Mouse (Mus musculus): ENCODE data around the gene H2-Q6. TPM values are rescaled to one million over a fixed set of nuclear protein-coding genes. Genes with fewer than 3 reads are reported as not detected.
"Not testable (repeated sequence)": the region's sequence is repeated elsewhere in the genome, so short reads cannot be mapped to it uniquely, and the experiment has no call there.

H2-Q6 gene
- total RNA-seq (2015; ENCODE audit: low replicate concordance) (5.6 and 8.5 TPM in 2 replicates), total RNA-seq (2017; ENCODE audit: low replicate concordance) (5.9 and 7.7 TPM in 2 replicates)

DNA sequence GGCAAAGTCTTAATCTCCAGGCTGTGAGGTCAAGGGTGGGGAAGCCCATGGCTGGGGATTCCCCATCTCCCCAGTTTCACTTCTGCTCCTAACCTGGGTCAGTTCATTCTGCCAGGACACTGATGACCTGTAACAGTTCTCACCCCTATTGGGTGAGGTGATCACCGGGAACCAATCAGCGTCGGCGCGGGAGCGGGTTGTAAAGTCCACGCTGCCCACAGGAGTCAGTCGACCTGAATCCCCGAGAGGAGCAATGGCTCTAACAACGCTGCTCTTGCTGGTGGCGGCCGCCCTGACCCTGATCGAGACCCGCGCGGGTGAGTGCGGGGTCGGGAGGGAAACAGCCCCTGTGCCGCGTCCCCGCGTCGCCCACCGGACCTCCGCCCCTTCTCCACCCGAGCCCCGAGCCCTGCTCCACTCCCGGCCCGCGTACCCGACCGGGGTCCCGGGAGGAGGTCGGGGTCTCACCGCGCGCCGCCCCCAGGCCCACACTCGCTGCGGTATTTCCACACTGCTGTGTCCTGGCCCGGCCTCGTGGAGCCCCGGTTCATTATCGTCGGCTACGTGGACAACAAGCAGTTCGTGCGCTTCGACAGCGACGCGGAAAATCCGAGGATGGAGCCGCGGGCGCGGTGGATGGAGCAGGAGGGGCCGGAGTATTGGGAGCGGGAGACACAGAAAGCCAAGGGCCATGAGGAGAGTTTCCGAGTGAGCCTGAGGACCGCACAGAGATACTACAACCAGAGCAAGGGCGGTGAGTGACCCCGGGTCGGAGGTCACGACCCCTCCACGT lies at the start of gene H2-Q6:
TSS of gene H2-Q6 (plus strand) at position 227 of the 793 bp plus-strand sequence.
- ATAC-seq (replicated peaks; ENCODE audit: low FRiP score, poor library complexity, severe bottlenecking): not testable (repeated sequence)

DNA sequence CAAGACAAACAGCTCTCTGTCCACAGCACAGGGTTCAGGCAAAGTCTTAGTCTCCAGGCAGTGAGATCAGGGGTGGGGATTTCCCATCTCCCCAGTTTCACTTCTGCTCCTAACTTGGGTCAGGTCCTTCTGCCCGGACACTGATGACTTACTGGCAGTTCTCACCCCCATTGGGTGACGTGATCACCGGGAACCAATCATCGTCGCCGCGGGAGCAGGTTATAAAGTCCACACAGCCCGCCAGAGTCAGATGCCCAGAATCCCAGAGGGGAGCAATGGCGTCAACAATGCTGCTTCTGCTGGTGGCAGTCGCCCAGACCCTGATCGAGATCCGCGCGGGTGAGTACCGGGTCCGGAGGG lies 45.3 kb upstream of the H2-Q6 start, which contains the start of gene H2-Q4:
TSS of gene H2-Q4 (plus strand) at position 249 of the 360 bp plus-strand sequence.
- peak; percentile 98 for ATAC-seq (replicated peaks; ENCODE audit: low FRiP score, poor library complexity, severe bottlenecking)

DNA sequence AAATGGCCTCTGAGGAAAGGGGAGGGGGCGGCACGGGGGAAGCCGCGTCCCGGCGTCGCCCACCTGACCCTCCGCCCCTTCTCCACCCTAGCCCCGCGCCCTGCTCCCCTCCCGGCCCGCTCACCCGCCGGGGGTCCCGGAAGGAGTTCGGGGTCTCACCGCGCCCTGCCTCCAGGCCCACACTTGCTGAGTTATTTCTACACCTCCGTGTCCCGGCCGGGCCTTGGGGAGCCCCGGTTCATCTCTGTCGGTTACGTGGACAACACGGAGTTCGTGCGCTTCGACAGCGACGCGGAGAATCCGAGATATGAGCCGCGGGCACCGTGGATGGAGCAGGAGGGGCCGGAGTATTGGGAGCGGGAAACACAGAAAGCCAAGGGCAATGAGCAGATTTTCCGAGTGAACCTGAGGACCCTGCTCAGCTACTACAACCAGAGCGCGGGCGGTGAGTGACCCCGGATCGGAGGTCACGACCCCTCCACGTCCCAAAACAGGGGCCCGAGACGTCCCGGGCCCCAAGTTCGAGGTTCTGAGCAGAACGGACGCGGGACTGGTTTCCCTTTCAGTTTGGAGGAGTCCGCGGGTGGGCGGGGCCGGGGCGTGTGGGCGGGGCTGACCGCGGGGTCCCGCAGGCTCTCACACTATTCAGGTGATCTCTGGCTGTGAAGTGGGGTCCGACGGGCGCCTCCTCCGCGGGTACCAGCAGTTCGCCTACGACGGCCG lies 44.8 kb upstream of the H2-Q6 start:
- ATAC-seq (replicated peaks; ENCODE audit: low FRiP score, poor library complexity, severe bottlenecking): peak; percentile 79

DNA sequence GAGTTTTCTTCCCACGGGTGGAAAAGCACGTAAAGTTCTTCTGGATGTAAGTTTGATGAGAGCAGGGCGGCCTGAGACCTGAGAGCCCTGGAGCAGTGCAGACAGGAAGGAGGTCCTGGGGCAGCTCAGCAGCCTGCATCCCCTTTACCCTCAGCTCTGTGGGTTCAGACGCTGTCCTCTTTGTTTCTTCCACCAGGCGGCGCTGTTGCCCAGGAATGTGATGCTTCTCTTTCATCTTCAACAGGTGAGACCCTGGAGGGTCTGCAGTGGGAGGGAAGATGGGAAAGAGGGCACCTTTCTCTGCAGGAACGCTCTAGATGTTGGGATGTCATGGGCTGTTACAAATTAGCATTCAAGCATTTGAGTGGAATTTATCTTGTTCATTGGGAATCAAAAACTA lies 34.9 kb upstream of the H2-Q6 start:
- not testable (repeated sequence) for ATAC-seq (replicated peaks; ENCODE audit: low FRiP score, poor library complexity, severe bottlenecking)

DNA sequence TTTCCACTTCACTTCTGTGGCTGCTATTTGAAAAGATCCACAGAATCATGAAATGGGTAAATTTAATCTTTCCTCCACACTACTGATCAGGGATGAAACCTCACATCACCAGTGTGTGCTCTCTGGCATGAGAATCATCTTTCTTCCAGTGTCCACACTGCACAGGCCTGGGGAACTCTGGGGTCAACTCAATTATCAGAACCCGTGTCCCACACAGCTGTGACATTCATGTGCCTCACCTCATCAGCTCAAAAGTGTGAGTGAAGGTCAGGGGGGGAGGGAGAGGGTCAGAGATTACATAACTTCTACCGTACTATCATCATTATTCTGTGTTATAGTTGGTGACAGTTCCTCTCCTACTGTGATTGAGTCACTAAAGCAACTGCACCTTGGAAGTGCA lies 32.0 kb upstream of the H2-Q6 start:
- not testable (repeated sequence) for ATAC-seq (replicated peaks; ENCODE audit: low FRiP score, poor library complexity, severe bottlenecking)

DNA sequence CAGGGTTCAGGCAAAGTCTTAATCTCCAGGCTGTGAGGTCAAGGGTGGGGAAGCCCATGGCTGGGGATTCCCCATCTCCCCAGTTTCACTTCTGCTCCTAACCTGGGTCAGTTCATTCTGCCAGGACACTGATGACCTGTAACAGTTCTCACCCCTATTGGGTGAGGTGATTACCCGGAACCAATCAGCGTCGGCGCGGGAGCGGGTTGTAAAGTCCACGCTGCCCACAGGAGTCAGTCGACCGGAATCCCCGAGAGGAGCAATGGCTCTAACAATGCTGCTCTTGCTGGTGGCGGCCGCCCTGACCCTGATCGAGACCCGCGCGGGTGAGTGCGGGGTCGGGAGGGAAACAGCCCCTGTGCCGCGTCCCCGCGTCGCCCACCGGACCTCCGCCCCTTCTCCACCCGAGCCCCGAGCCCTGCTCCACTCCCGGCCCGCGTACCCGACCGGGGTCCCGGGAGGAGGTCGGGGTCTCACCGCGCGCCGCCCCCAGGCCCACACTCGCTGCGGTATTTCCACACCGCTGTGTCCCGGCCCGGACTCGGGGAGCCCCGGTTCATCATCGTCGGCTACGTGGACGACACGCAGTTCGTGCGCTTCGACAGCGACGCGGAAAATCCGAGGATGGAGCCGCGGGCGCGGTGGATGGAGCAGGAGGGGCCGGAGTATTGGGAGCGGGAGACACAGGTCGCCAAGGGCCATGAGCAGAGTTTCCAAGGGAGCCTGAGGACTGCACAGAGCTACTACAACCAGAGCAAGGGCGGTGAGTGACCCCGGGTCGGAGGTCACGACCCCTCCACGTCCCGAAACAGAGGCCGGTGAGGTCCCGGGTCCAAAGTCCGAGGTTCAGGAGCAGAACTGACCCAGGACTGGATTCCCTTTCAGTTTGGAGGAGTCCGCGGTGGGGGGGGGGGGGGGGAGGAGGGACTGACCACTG lies 30.5 kb upstream of the H2-Q6 start:
- 0 out of 2 replicates have a peak, but pooled peaks have one; percentile 34 for ATAC-seq (replicated peaks; ENCODE audit: low FRiP score, poor library complexity, severe bottlenecking)

DNA sequence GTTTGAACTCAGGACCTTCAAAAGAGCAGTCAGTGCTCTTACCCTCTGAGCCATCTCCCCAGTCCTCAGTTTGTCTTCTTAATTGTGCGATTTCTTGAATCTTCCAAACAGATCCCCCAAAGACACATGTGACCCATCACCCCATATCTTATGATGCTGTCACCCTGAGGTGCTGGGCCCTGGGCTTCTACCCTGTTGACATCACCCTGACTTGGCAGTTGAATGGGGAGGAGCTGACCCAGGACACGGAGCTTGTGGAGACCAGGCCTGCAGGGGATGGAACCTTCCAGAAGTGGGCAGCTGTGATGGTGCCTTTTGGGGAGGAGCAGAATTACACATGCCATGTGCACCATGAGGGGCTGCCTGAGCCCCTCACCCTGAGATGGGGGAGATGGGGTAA lies 27.7 kb upstream of the H2-Q6 start:
- not testable (repeated sequence) for ATAC-seq (replicated peaks; ENCODE audit: low FRiP score, poor library complexity, severe bottlenecking)

DNA sequence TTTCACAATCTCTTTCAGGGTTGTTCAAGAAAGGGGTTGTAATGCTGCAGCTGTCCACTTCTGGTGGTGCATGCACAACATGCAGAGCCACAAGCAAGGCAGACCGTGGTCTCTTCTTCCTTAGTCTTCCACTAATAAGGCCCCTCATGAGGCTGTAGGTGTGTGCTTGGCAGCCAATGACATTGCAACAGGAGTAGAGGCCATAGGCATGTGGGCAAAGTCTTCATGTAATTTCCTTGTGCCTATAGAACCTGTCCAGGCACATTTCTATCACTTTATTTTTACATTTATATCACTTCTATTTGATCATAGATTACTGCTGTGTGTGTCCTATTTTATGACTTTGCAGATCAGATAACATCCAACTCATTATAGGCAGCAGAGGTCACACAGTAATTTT lies 11.6 kb upstream of the H2-Q6 start:
- not testable (repeated sequence) for ATAC-seq (replicated peaks; ENCODE audit: low FRiP score, poor library complexity, severe bottlenecking)

DNA sequence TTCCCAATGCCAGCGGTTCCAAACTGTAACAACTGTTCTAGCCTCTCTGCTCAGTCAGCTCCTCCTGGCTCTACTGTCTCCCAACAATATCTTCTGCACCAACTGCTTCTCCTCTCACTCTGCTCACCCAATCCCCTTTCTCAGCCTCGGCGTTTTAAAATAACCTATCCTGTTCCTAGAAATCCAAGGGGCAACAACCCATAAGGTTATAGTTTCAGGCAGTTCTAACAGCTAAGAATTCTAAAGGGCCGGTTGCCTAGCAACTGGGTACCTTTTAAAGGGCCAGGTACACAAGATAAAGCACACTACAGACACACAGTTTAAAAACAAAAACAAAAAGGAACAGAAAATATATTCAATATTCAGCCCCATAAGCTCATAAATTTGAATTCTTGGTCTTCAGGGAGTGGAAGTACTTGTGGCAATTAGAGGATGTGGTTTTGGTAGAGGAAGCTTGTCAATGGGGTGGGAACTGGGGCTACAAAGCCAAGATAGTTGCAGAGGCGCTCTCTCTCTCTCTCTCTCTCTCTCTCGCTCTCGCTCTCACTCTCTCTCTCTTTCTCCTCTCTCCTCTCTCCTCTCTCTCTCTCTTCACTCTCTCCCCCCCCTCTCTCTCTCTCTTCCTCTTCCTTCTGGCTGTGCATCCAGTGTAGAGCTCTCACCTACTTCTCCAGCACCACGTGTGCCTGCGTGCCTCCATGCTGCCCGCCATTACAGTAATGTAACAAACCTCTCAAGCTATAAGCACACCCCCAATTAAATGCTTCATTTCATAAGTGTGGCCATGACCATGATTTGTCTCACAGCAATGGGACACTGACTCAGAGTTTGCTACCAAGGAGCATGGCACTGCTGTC lies 9.1 kb upstream of the H2-Q6 start:
- not testable (repeated sequence) for ATAC-seq (replicated peaks; ENCODE audit: low FRiP score, poor library complexity, severe bottlenecking)

DNA sequence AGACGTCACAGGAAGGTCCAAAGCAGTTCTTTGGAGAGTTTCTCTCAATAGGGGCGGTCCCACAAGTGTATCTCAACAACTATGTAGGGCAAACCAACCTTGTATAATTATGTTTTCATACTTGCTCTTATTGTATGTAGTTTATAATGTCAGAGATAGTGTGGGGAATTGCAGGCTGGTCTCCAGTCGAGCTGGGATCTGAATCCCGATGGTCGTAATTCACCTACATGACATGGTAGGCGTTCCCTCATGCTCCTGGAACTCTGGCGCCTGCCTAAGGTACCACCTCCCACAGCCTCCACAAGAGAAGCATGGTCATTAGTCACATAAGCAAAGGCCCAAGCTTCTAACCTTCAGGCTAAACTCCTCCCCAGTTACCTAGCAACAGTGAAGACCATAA lies 5.9 kb upstream of the H2-Q6 start:
- ATAC-seq (replicated peaks; ENCODE audit: low FRiP score, poor library complexity, severe bottlenecking): no peak

DNA sequence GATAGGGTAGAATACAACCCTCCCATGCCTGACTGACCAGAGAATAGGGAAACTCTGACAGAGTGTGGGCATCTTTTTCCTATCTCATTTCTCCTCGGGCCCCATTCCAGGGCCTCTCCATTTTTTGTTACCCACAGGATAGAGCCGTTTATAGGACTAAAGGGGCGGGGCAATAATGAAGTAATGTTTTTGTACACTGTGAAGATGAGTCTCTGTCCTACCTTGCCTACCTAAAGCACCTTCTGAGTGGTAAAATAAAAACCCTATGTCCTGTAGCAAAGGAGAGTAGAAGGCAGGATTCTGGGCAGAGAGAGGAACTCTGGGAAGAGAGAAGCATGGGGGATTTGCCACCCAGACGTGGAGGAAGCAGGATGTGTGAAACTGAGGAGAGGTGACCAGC lies 5.1 kb upstream of the H2-Q6 start:
- ATAC-seq (replicated peaks; ENCODE audit: low FRiP score, poor library complexity, severe bottlenecking): not testable (repeated sequence)

DNA sequence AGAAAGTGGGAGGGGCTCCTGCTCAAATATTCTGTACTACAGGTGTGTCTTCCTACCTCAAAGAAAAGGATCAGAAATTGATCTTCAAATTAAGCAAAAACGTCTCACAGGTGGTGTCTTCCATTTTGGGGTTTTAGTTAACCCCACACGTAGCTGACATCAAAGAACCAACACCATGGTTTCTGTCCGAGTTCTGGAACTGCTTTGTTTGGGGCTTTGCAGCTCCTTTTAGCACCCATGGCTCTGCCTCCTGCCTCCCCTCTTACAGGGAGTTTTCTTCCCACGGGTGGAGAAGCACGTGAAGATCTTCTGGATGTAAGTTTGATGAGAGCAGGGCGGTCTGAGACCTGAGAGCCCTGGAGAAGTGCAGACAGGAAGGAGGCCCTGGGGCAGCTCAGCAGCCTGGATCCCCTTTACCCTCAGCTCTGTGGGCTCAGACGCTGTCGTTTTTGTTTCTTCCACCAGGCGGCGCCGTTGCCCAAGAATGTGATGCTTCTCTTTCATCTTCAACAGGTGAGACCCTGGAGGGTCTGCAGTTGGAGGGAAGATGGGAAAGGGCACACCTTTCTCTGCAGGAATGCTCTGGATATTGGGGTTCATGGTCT lies 4.3 kb upstream of the H2-Q6 start:
- ATAC-seq (replicated peaks; ENCODE audit: low FRiP score, poor library complexity, severe bottlenecking): not testable (repeated sequence)

DNA sequence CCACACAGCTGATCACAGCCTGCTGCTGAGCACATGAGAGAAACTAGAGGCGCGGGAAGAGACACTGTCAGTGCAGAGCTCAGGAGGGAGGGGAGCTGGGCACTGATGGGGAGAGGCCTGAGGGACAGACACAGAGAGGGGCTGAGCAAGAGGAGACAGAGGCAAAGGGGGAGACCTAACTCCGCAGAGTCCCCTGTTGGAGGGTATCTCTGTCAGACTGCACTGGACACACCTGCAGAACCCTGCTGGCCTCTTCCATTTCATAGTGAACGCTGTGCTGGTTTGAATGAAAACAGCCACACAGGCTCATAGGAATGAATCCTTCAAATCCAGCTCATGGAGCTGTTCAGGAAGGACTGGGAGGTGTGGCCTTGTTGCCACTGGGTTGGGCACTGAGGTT lies 3.3 kb upstream of the H2-Q6 start:
- not testable (repeated sequence) for ATAC-seq (replicated peaks; ENCODE audit: low FRiP score, poor library complexity, severe bottlenecking)

DNA sequence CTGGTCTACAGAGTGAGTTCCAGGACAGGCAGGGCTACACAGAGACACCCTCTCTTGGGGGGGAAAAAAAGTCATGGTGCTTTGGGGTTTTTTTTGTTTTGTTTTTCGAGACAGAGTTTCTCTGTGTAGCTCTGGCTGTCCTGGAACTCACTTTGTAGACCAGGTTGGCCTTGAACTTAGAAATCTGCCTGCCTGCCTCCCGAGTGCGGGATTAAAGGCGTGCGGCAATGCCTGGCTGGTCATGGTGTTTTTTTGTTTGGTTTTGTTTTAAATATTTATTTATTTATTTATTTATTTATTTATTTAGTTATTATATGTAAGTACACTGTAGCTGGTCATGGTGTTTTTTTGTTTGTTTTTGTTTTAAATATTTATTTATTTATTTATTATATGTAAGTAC lies 2.3 kb upstream of the H2-Q6 start:
- not testable (repeated sequence) for ATAC-seq (replicated peaks; ENCODE audit: low FRiP score, poor library complexity, severe bottlenecking)

DNA sequence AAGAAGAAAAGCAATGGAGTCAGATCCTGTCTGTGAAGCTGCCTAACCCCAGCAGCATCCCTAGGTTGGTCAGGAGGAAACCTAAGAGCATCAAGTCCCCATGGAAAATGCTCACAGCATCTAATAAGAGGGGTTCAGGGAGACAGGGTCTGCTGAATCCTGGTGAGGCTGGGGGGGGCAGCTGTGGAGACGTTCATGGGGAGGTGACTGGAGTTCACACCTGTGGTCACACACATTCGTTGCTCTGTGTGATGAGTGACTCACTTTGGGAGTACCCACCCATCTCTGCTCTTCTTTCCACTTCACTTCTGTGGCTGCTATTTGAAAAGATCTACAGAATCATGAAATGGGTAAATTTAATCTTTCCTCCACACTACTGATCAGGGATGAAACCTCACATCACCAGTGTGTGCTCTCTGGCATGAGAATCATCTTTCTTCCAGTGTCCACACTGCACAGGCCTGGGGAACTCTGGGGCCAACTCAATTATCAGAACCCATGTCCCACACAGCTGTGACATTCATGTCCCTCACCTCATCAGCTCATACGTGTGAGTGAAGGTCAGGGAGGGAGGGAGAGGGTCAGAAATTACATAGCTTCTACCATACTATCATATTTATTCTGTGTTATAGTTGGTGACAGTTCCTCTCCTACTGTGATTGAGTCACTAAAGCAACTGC lies 1.4 kb upstream of the H2-Q6 start:
- ATAC-seq (replicated peaks; ENCODE audit: low FRiP score, poor library complexity, severe bottlenecking): not testable (repeated sequence)

DNA sequence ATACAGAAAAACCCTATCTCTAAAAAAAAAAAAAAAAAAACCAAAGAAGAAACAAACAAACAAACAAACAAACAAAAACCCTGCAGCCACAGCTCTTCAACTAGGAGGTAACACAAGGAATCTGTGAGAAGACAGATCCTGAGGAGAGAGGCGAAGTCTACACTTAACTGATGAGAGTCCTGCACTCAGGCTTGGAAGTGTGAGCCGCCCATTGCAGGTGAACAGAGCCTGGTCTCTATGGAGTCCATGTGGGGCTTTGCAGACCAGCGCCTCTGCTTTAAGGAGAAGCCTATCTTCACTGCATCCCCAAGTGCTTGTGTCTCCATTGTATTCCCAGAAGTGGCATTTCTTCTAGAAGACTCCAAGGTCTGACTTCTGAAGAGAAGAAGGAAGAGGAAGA lies 544 bp upstream of the H2-Q6 start:
- ATAC-seq (replicated peaks; ENCODE audit: low FRiP score, poor library complexity, severe bottlenecking): not testable (repeated sequence)

DNA sequence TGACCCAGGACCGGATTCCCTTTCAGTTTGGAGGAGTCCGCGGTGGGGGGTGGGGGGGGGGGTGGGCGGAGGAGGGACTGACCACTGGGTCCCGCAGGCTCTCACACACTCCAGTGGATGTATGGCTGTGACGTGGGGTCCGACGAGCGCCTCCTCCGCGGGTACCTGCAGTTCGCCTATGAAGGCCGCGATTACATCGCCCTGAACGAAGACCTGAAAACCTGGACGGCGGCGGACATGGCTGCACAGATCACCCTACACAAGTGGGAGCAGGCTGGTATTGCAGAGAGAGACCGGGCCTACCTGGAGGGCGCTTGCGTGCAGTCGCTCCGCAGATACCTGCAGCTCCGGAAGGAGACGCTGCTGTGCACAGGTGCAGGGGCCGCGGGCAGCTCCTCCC lies 824 bp downstream of the H2-Q6 start:
- ATAC-seq (replicated peaks; ENCODE audit: low FRiP score, poor library complexity, severe bottlenecking): not testable (repeated sequence)

DNA sequence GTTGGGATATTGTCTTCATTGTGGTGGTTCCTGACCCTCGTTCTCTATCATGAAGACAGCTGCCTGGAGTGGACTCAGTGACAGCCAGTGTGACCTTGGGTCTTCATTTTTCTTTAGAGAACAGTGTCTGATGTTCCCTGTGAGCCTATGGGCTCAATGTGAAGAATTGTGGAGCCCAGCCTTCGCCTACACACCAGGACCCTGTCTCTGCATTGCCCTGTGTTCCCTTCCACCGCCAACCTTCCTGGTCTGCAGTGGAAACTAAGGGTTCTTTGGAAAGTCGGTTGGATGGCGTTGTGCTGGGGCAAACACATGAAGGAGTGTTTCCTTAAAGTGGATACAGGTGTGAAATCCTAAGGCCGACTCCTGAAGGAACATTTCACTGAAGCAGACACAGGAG lies 4.2 kb downstream of the H2-Q6 start:
- not testable (repeated sequence) for ATAC-seq (replicated peaks; ENCODE audit: low FRiP score, poor library complexity, severe bottlenecking)
